Mouse (Mus musculus) ovary, postnatal 10 days (tissue): ENCODE data around the gene Scamp4.

Experiments used
- DNase-seq: peaks from one replicate; pipeline ENCODE4 v3.0.0; 2022; ENCODE audit warnings: low spot score

Gene Scamp4

GRCm38 (mm10) chr10:80655406-80656129, 52.9 kb downstream of the Scamp4 start:
- DNase-seq = no peak

GRCm38 (mm10) chr10:80656130-80656862, 53.6 kb downstream of the Scamp4 start:
- DNase-seq = peak; percentile 83

GRCm38 (mm10) chr10:80656863-80657623, 54.4 kb downstream of the Scamp4 start, which contains the start of gene Btbd2:
Gene Btbd2, minus strand, starts transcription at chr10:80657071.
- no peak for DNase-seq

GRCm38 (mm10) chr10:80658194-80658840, 55.6 kb downstream of the Scamp4 start:
- no peak for DNase-seq

GRCm38 (mm10) chr10:80658841-80659202, 56.1 kb downstream of the Scamp4 start:
- no peak for DNase-seq

GRCm38 (mm10) chr10:80659213-80659612, 56.5 kb downstream of the Scamp4 start:
- DNase-seq = no peak

- no peak for DNase-seq
Observed at GRCm38 (mm10) chr10:80661149-80661548, 58.5 kb downstream of the Scamp4 start.

- DNase-seq = no peak
Observed at GRCm38 (mm10) chr10:80663485-80664196, 61.0 kb downstream of the Scamp4 start.

- DNase-seq = peak; percentile 65
Observed at GRCm38 (mm10) chr10:80664197-80665015, 61.7 kb downstream of the Scamp4 start.

GRCm38 (mm10) chr10:80665016-80665380, 62.3 kb downstream of the Scamp4 start:
- no peak for DNase-seq
